Mouse (Mus musculus) heart, postnatal 10 days (tissue): ENCODE measurements around the gene Wdr1. TPM values are rescaled to one million over a fixed set of nuclear protein-coding genes. Genes with fewer than 3 reads are reported as not detected.
"Not testable (repeated sequence)": the region's sequence is repeated elsewhere in the genome, so short reads cannot be mapped to it uniquely, and the experiment has no call there.

Experiments
- DNase-seq, 2 experiments: peaks; one replicate each; pipeline ENCODE4 v3.0.0; 2021
- intact Hi-C: fragments of 180-260 bp; cut with DNase I; formaldehyde crosslinking; loops from one replicate; pipeline ENCODE4 v1.15.1; 2025
- total RNA-seq, 2 experiments: library from RNA; stranded (reverse); gene quantifications; 2 replicates each; pipeline ENCODE4 v1.2.3; 2021

Wdr1 gene
- total RNA-seq, 2 experiments from 2014 or later: 184 to 188 TPM

GRCm38 (mm10) chr5:38499316-38499811 is 63.7 kb downstream of the Wdr1 start:
- intact Hi-C loops: no loop called here
- DNase-seq: no peak

GRCm38 (mm10) chr5:38498479-38498878 is 64.5 kb downstream of the Wdr1 start:
- intact Hi-C loops: no loop called here
- no peak for DNase-seq

DNA sequence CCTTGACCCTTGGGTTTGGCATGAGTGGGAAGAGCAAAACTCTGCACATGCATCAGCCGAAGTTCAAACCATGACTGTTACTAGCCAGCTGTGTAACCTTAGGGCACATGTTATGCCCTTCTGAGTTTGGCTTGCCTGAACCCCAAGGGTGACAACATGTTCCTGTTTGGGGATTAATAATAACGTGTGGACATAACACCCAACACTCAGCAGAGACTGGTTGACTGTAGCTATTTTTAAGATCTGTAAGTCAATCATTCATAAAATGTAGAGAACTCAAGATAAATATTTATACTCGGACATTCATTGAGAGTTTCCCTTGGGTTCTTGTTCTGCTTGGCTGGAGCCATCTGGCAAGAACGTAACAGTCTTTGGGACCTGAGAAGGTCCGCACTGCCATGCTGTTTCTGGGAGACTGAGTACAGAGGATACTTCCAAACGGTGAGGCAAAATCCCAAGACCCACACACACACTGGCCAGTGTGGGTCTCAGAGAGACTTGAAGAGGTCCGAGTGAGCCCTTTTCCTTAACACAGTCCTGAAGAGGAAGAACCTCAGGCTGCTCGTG is 66.4 kb downstream of the Wdr1 start:
- no peak for DNase-seq
- intact Hi-C loops: no loop called here

- no peak for DNase-seq
- intact Hi-C loops: no loop called here
Measured at GRCm38 (mm10) chr5:38493890-38494289, 69.1 kb downstream of the Wdr1 start.

DNA sequence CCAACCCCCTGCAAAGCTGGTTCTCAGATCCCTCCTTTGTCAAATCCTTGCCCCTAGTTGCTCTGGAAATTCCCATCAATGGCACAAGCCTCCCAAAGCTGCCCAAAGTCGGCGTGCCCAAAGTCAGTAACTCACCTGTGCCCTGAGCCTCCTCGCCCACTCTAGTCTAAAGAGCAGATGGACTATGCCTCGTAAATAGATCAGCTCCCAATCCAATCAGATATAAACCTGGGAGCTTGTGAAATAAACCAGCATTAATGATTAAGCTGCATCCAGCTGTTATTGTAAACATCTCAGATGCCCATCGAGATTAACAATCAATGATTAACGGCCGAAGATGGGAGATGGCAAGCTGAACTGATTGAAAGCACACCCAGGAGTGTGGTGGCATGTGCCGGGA is 71.3 kb downstream of the Wdr1 start:
- intact Hi-C loops: no loop called here

GRCm38 (mm10) chr5:38489739-38490138 is 73.3 kb downstream of the Wdr1 start:
- intact Hi-C loops: no loop called here

More for the DNA sequence above, 71.3 kb downstream of the Wdr1 start:
- no peak for DNase-seq

GRCm38 (mm10) chr5:38488673-38489615 is 74.1 kb downstream of the Wdr1 start:
- intact Hi-C loops: no loop called here

More at GRCm38 (mm10) chr5:38489739-38490138, 73.3 kb downstream of the Wdr1 start:
- DNase-seq: no peak

DNA sequence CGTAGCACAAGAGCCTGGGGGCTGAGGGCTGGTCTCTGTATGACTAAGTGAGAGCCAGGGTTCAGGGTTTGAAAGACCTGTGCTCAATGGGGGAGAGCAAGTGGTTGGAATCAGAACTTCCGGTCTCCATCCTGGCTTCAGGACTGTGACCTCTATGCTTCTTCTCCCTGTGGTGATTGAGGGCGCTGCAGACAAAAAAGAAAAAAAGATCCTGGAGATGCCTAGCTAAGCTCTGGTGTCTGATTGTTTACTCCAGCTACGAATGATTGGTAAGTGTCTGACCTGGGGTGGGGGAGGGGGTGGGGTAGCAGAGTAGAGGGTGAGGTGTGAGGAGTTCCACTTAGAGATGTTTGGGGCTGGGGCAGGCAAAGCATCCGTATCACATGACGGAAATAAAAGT is 75.0 kb downstream of the Wdr1 start:
- no peak for DNase-seq
- intact Hi-C loops: no loop called here

More at GRCm38 (mm10) chr5:38488673-38489615, 74.1 kb downstream of the Wdr1 start:
- DNase-seq: no peak

DNA sequence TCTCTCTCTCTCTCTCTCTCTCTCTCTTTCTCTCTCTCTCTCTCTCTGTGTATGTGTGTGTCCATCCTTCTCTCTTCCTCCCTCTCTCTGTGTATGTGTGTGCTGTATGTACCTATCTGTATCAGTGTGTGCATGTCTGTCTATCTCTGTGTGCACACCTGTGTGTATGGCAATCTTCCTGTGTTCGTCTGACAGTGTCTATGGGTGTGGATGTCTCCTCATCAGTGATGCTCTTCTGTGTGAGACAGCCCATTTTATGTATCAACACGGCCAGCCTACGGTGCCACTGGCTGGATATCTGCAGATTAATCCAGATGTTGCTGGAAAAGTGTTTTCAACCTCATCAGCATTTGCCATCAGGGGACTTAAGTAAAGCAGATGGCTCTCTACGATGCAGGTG is 75.8 kb downstream of the Wdr1 start:
- intact Hi-C loops: no loop called here
- DNase-seq: no peak

DNA sequence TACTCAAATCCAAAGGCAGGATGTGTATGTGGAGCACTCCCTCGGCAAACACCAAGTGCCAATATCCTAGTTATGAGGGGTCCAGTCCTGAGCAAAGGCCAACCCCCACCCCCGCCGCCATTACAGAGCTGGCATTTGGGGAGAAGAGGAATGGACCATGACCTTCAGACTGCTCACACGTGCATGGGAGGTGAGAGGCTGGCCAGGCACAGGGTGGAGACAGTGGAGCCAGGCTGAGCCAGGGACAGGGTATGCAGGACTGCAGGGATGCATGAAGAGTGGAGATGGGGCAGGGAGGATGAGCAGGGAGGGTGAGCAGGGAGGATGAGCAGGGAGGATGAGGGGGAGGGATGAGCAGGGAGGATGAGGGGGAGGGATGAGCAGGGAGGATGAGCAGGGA is 77.1 kb downstream of the Wdr1 start:
- no peak for DNase-seq
- intact Hi-C loops: no loop called here

DNA sequence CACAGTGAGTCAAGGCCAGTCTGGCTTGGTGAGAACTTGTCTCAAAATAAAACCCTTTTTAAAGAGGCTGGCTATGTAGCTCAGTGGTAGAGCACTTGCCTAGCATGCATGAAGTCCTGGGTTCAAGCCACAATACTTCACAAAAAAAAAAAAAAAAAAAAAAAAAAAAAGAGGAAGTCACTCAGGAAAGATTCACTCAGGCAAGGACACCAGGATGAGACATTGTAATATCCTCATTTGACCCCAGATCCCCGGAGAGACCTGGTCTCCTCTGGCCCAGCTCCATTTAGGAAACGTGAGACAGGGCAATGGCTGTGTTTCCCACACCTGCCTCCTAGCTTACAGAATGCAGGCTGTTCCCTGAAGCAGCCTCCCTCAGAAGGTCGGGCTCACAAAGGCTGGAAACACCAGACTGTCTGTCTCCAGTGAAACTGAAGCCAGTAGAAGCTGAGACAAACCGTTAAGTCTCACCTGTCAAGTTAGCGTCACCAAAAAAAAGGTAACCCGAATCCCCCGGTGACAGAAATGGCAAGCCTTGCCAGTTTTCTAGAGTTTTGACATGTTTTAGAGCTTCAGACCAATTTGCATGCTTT is 79.4 kb downstream of the Wdr1 start:
- no peak for DNase-seq
- intact Hi-C loops: no loop called here

GRCm38 (mm10) chr5:38480822-38481707 is 82.0 kb downstream of the Wdr1 start:
- no peak for DNase-seq
- intact Hi-C loops: no loop called here

DNA sequence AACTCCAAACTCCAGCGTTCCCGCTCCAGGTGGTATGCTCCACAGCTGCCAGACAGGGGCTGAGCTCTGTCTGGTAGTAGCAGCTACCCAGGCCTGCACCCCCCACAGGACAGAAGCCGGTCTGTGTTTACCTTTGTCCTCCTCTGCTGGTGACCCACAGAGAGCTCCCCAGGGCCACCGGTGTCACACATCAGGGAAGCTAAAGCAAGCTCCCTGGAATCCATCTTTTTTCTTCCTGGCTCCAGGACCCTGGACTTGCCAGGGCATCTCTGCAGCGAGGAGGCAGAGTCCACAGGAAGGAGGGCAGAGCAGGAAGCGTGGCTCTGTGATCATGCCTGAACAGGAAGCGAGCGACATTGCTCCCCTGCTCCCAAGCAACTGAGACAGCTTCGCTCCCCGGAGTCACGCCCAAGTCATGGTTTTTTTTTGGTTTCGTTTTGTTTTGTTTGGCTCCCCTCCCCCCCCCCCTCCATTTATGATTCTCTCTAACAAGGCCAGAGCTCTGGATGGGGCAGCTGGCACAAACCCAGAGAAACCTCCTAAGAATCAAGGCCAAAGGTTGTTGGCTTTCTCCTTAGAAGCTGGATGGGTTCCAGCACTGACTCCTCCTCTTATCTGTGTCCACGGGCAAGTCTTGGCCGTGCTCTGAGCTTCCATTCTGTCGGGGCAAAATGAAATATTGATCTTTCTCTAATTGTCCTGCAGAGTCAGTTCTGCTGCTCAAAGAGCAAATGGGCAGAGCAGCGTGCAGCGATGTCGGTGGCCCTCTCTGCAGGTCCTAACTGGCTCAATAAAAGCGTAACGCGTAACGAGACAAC is 82.9 kb downstream of the Wdr1 start:
- peak; percentile 55 to 63 for DNase-seq
- intact Hi-C loops: no loop called here

- peak in 1 of 2 experiments; percentile 16 for DNase-seq
- intact Hi-C loops: not testable (repeated sequence)
Measured at GRCm38 (mm10) chr5:38479545-38479907, 83.5 kb downstream of the Wdr1 start.

DNA sequence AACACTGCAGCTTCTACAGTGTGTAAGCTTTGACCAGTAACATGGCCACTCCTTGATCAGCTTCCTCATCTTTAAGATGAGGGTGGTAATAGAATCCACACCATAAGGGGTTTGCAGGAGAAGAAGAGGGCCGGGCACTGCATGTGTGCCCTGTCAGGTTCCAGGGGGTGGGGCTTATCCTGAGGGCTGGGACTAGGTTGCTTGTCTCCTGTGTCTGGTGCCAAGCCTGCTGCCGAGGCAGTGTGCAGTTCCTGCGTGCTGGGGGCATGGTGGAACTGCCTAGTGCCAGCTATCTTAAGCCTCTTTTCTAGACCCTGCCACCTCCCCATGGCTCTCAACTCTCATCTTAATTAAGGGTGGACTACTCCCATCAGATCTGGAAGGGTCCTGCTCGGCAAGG is 84.0 kb downstream of the Wdr1 start:
- DNase-seq: peak; percentile 12 to 19

DNA sequence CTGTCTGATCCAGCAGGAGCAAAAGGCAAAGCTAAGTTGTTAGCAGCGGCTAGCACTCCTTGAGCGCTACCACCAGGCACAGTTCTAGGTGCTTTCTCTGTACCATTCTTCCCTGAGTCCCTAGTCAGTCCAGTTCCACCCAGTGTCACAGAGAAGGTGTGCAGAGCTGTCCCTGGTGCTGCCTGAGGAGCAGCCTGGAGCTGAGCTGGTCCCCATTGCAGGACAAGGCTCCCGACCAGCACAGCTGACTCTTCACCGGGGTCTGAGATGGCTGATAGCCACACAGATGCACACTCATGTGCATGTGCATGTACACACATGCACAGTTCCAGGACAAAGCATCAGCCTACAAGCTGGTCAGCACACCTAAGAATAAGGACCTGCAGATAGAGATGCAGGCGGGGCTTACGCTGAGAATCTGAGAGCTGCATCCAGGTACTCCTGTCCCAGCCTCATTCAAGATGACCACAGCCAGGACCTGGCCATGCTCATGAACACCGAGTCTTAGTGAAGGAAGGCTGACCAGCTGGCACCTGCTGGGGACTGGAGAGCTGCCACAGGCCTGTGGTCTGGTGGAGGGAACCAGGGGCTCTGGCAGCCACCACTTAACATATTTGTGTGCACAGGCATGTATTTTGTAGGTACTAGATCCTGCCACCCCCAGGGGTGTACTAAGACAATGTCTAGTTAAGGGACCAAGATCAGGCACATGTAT is 85.1 kb downstream of the Wdr1 start:
- intact Hi-C loops: no loop called here
- DNase-seq: peak; percentile 18 to 28

More for the DNA sequence above, 84.0 kb downstream of the Wdr1 start:
- intact Hi-C loops: no loop called here

DNA sequence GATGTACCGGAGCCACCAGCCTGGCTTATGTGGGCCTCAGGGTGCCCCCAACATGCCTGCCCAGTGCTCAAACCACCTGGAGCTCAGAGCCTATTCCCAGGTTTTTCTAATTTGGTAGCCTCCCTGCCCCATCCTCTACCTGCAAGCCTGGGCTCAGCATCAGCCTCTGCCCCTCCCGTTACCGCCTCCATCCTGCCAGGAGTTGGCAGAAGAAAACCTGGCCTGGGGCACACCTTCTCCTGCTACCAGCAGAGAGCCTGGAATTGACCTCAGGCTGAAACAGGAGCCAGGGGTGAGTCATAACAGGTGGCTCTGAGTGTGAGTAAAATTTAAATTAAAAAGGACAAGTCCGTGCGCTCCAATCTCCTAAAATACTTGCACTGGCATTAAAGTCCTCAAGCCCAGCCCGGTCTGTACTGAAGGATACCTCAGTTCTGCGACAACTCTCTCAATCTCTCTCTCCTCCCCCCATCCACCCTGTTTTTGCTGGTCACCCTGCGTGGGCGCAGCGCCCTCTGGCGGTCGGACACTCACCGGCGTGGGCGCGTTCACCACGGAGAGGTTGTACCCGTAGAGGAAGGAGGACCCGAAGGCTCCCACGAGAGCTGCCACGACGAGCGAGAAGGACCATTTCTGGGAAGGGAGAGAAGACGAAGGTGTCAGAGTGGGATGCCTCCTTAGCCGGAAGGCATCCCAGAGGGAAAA is 86.0 kb downstream of the Wdr1 start:
- intact Hi-C loops: no loop called here

More for the DNA sequence above, 86.0 kb downstream of the Wdr1 start:
- peak; percentile 20 to 49 for DNase-seq
